Mouse (Mus musculus) cerebellum, postnatal 36 days (tissue): Measurements from ENCODE around the gene Skor1.

Experiments
- DNase-seq, 2 experiments: peaks; one replicate each; pipeline ENCODE4 v3.0.0; 2021 to 2022; ENCODE audit warnings: mixed read lengths in 2 of 2

Skor1 gene

GRCm38 (mm10) chr9:63149372-63149766 lies 608 bp upstream of the Skor1 start:
- no peak for DNase-seq

DNA sequence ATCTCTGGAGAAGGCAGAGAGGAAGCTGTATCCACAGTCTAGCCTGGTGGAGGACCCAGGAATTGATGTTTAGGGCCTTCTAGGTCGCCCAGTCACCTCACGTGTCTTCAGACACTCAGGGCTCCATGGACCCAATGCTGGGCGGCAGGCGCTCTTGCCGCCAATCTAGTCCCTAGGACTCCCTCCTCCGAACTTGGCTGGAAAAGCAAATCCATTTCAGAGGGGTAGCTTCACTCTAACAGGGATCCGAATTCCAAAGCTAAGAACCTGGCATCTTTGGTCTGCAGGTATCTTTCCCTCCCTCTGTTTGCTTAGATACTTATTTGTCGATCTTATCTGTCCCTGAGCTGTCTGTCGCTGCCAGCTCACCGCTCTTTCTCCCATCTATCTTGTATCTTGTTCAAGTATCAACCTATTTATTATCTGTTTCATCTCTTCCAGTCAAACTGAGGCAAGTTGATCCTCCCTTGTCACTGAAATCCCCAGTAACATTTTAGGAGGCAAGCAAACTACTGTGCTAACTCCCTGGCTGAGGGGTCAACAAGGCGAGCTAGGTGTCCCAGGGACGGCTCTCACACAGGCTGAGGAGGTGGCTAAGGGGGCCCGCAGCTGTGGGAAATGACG lies 863 bp downstream of the Skor1 start:
- no peak for DNase-seq

GRCm38 (mm10) chr9:63147296-63147695 lies 1.5 kb downstream of the Skor1 start:
- no peak for DNase-seq

DNA sequence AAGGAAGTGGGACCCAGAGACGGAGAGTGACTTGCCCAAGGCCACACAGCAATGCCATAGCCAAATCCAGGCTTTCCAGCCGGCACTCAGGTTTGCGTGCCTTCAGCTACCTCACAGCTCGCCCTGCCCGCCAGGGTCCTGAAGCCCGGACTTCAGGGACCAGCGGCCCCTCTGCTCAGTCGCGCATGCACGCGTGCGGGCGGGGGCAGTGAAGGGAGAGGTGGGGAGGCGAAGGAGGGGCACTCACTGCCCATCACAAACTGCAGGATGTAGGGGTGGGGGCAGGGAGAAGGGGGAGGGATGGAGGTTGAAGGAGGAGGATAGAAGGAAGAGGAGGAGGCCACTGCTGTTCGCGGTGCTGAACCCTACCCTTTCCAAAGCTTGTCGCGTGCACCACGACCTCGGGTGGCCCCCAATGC lies 1.9 kb downstream of the Skor1 start:
- DNase-seq = no peak

DNA sequence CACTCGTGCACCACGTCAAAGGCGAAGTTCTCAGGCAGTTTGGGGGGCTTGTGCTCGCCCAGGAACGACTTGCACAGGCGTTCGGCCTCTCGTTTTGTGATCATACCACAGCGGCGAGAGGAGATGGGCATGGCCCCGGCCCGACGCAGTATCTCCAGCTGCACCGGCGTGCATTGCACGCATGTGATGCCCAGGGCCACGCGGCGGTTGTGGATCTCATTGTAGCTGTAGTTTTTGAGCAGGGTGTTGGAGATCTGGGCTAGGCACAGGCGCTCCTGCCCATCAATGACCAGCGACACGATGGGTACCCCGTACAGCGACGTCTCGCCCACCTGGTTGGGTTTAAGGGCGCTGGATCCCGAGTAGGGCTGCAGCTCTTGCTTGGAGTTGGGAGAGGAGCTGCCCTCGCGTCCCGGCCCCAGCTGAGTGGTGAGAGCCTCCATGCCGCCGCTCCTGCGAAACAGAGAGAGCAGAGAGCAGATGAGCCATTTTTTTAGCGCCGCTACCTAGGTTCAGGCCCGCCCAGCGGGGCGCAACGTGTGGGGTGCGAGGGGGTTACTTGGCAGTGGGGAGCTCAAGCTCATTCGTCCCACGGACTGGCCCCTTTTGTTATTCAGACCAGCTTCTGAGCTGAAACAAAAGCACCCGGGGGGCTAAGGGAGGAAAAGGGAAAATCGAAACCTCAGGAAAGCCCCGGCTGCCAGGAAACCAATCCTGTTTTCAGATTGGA lies 2.5 kb downstream of the Skor1 start:
- no peak for DNase-seq

GRCm38 (mm10) chr9:63145249-63146125 lies 3.3 kb downstream of the Skor1 start:
- no peak for DNase-seq

DNA sequence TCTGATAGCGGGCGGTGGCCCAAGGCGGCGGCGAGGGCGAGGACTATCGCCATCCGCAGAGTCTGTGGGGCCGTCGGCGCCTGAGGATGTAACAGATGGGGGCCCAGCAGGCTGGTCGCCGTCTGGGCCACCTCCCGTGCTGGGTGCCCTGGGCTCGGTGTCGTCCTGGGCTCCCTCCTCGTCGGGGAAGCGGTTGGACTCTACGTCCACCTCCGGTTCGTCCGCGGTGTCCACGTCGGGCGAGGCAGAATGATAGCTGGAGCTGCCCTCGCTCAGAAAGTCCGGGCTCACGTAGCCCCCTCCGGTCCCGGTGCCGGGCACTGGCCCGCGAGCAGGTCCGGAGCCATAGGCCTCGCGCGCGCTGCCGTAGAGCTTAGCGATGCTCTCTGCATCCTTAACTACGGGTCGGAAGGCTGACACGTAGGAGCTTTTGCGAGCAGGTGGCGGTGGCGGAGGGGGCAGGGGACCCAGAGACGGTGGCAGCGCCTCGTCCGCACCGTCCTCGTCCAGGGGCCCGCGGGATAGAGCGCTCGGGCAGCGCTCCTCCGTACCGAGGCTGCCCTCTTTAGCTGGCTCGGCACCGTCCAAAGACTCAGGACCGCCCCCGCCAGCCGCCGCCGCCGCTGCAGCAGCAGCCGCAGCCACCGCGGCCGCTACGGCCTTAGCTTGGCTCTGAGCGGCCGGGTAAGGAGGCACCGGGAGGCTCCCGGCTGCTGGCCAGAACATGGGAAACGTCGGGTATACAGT lies 4.1 kb downstream of the Skor1 start:
- no peak for DNase-seq

- DNase-seq = no peak
Measured at GRCm38 (mm10) chr9:63143641-63144501, 4.9 kb downstream of the Skor1 start.

GRCm38 (mm10) chr9:63143227-63143626 lies 5.5 kb downstream of the Skor1 start:
- no peak for DNase-seq

GRCm38 (mm10) chr9:63142335-63143036 lies 6.3 kb downstream of the Skor1 start:
- no peak for DNase-seq

- DNase-seq = no peak
Measured at GRCm38 (mm10) chr9:63141641-63142334, 7.0 kb downstream of the Skor1 start.

DNA sequence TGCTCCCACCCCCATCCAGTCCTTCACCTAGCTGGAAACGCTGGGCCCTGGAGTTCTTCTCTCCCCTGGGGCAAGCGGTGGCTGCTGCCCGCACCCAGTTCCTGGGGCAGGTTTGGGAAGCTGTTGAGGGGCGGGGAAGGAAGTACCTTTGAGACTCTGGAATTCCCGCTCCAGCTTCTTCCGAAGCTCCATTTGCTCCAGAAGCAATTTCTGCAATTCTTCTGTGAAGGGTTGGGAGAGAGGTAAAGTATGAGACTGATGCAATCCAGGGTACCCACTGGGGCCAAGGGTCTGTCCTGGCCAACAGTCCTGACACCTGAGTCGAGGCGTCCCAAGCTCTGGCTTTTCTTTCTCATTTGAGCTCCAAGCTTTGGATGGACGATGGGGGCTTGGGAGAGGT lies 8.6 kb downstream of the Skor1 start:
- DNase-seq = no peak

- no peak for DNase-seq
Measured at GRCm38 (mm10) chr9:63139661-63140060, 9.1 kb downstream of the Skor1 start.

DNA sequence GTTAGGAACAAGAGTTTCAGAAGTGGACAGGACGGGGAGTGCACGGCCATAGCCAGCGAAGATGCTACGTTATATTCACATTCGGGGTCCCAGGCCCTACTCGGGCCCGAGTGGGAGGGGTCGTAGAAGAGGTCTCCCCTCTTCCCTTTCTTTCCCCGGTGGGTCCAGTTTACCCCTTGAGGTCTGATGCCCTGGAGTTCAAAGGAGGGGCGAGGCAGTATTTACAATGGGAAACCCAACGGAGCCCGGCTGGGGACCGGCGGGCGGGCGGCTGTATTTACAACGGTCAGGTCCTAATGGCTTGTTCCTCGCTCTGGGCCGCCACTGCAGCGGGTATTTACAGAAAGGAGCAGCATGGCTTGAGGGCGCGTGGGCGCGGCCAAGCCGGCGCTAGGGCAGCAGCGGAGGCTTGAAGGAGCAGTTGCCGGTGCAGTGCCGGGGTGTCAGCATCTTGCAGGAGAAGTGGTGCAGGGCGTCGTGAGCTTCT lies 10.2 kb downstream of the Skor1 start:
- no peak for DNase-seq

- DNase-seq = no peak
Measured at GRCm38 (mm10) chr9:63137615-63137915, 11.2 kb downstream of the Skor1 start.

DNA sequence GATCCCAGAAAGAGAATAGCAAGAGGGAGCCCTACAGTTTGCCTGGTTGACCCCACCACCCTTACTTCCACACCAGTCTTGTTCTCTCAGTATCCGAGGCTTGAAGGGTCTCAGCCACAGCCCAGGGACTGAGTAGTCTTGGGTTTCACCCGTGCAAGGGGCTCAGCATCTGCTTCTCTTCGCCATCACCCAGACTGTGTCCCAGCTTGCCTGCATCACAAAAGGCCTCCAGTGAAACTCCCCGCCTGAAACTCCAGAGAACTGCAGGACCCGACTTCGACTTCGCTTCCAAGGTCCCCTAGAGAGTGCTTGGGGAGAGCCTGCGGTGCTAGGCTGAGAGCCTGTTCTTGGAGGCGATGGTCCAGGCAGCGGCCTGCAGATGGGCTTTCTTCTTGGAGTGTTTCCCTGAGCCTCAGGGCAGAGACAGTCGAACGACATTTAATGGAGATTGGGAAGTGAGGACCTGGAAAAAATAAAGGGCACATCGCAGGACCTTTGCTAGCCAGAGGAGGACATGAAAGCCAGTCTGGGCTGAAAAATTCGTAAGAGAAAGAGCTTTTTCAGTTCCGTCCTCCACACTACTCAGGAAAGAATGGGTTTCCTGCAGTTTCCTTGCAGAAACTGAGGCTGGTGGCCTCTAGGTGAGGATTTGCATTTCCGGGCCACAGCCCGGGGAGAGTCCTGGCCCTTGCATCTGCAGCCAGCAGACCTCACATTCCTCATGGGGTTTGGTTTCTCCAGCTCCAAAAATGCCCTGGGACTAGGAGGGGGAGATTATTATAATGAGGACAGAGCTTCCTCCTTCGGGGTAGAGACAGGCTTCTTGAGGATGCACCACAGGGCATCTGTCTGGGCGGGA lies 11.8 kb downstream of the Skor1 start:
- no peak for DNase-seq

DNA sequence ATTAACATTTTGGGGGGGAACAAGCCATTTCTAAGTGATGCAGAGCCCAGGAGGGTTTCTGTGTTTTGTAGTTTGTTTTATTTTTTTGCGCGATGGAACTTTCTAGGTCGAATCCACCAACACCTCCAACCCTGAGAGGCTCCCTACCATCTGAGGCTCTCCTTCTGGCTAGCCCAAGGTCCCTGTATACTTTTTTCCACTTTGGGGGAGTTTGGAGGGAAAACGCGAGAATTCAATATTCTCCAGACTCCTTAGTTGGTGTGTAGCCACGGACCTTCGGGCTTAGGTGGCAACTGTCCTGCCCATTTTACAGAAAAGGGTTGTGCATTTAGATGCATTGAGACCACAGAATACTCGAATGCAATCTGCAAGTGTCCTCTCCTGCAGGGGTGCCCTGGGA lies 12.5 kb downstream of the Skor1 start:
- DNase-seq = no peak

DNA sequence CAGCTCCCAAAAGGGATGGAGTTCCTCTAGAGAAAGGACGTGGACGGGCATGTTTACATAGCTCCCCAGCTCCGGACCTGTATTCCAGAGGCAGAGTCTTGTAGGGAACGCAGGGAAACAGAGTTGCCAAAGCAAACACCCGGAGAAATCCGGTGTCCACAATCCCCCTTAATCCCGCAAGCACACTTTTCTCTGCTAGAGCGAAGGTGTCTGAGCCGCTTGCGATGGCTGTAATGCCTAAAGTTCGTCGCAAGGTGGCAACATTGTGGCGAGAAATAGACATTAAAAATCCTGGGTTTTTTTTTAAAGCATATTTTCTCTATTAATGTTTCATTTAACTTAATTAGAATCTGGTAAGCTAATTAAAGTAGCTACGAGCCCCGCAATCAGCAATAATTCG lies 13.0 kb downstream of the Skor1 start:
- peak; percentile 63 to 77 for DNase-seq

DNA sequence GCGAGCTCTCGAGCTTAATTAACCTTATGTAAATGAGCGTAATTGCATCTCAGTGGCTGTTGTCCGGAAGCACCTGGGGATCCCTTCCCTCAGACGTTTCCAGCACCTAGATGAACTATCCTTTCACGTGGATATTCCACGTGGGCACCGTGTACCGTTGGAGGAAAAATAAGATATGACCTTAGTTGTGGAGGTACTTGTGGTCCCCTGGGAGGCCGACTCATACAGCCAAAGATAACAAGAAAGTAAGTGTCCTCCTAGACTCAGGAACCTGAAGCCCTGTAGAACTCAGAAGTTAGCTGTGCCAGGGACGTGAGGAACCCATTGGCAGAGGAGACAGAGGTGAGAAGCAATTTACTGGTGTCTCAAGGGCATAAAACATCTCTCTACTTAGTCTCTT lies 13.4 kb downstream of the Skor1 start:
- peak in 1 of 2 experiments; percentile 22 for DNase-seq

DNA sequence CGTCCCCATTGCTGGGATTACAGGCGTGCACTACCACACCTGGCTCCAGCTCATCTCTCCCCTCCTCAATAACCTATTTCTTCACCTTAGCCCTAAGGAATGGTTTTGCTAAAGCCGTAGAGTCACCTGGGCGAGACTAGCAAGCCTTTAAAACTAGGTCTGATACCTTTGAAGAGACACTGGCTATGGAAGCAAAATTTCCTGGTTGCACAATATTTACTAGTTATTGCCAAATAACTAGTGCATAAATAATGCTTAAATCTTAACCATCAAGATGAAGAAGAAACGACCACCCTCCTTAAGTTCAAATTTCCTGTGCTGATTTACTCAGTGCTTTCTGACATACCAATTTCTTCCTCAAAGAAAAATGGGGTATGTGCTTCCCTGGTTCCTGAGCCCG lies 15.1 kb downstream of the Skor1 start:
- no peak for DNase-seq
